Mouse (Mus musculus) hindbrain, embryonic 11.5 days (tissue): ENCODE measurements around the gene Crygc. TPM values are rescaled to one million over a fixed set of nuclear protein-coding genes. Genes with fewer than 3 reads are reported as not detected.

Experiments
- polyA plus RNA-seq: library from polyadenylated mRNA; unstranded; fragments of >200 nt; fragmentation: Nextera tagmentation; extraction: Ambion mirVana; gene quantifications from 2 replicates; pipeline ENCODE4 v1.2.1, GENCODE M21; 2014

Gene Crygc
- polyA plus RNA-seq, 1 experiment from 2014 or later, result not detected

Other genes with a start within 250 kb of the Crygc start
- gene Plekhm3, start 116.9 kb downstream of the Crygc start, polyA plus RNA-seq, result 6.8 and 9.6 TPM in 2 replicates
- 0.36 and 0.68 TPM in 2 replicates for gene Akr1cl, start 40.9 kb downstream of the Crygc start, polyA plus RNA-seq
- 0.33 TPM in 1 of 2 replicates, not detected in the other for gene Cryge, start 22.5 kb downstream of the Crygc start, polyA plus RNA-seq
- not detected in 2 replicates for gene Crygd, start 10.2 kb downstream of the Crygc start, polyA plus RNA-seq
- not detected in 2 replicates for gene Crygb, start 8.6 kb upstream of the Crygc start, polyA plus RNA-seq
- gene Cryga, start 29.7 kb upstream of the Crygc start, polyA plus RNA-seq, result not detected in 2 replicates
- not detected in 2 replicates for gene Gm28845, start 45.9 kb upstream of the Crygc start, polyA plus RNA-seq
- 0.22 TPM in 1 of 2 replicates, not detected in the other for gene D630023F18Rik, start 49.5 kb upstream of the Crygc start, polyA plus RNA-seq
- 436 and 480 TPM in 2 replicates for gene Idh1, start 112.8 kb upstream of the Crygc start, polyA plus RNA-seq
- gene Pikfyve, start 113.0 kb upstream of the Crygc start, polyA plus RNA-seq, result 23.9 and 29.0 TPM in 2 replicates
- 0.34 and 1.5 TPM in 2 replicates for gene Pth2r, start 208.4 kb upstream of the Crygc start, polyA plus RNA-seq